Mouse (Mus musculus) intestine, embryonic 15.5 days (tissue): ENCODE results near the gene Svbp. TPM values are rescaled to one million over a fixed set of nuclear protein-coding genes. Genes with fewer than 3 reads are reported as not detected.
A peak's percentile ranks its signal among the peaks of the same experiment; 100 is the strongest.

ENCODE experiments used
- ATAC-seq: fragments of 200-750 bp; cut with Nextera tagmentation; 2 replicates; pipeline ENCODE4 v1.8.0; 2017; ENCODE audit warnings: moderate TSS enrichment, moderate library complexity
- H3K27ac ChIP-seq: fragments of 300-500 bp; sonication (generic); 2 replicates; pipeline ENCODE4 v1.5.1; 2015; ENCODE audit warnings: mild to moderate bottlenecking, inconsistent platforms
- H3K27me3 ChIP-seq: fragments of 300-500 bp; sonication (generic); replicated peaks from 2 replicates; pipeline ENCODE4 v1.6.1; 2015; ENCODE audit warnings: inconsistent platforms
- H3K36me3 ChIP-seq: fragments of 300-500 bp; sonication (generic); 2 replicates; pipeline ENCODE4 v1.6.1; 2015; ENCODE audit warnings: inconsistent platforms
- H3K4me1 ChIP-seq: fragments of 300-500 bp; sonication (generic); replicated peaks from 2 replicates; pipeline ENCODE4 v1.6.1; 2015; ENCODE audit warnings: inconsistent platforms
- H3K4me2 ChIP-seq: fragments of 300-500 bp; sonication (generic); replicated peaks from 2 replicates; pipeline ENCODE4 v1.6.1; 2015; ENCODE audit warnings: mild to moderate bottlenecking, inconsistent platforms
- H3K4me3 ChIP-seq: fragments of 300-500 bp; sonication (generic); replicated peaks from 2 replicates; pipeline ENCODE4 v1.5.1; 2015; ENCODE audit warnings: inconsistent platforms
- H3K9ac ChIP-seq: fragments of 300-500 bp; sonication (generic); 2 replicates; pipeline ENCODE4 v1.6.1; 2015; ENCODE audit warnings: inconsistent platforms
- H3K9me3 ChIP-seq: fragments of 300-500 bp; sonication (generic); 2 replicates; pipeline ENCODE4 v1.6.1; 2016; ENCODE audit warnings: inconsistent platforms
- WGBS: fragments of 180-500 bp; shearing (Covaris S2); methylation state at CpG from one replicate; pipeline ENCODE4 v1.1.7; 2015; 5-methylcytosine and 5-hydroxymethylcytosine counted together
- polyA plus RNA-seq: library from polyadenylated mRNA; unstranded; fragments of >200 nt; fragmentation: Nextera tagmentation; extraction: Ambion mirVana; gene quantifications from 2 replicates; pipeline ENCODE4 v1.2.1, GENCODE M21; 2015

Svbp gene
- polyA plus RNA-seq, 1 experiment from 2014 or later, result 116 TPM

GRCm38 (mm10) chr4:119173851-119174453, 21.2 kb upstream of the Svbp start, which contains the start of gene Zfp691:
TSS of gene Zfp691 (minus strand) at chr4:119174195.
- H3K36me3 ChIP-seq, result peaks cover 7% of the 10 kb centered on the region; the same call in 1 of the 2 replicates
- H3K4me1 ChIP-seq, result peaks cover 10% of the 10 kb centered on the region
- no peaks in the 10 kb centered on the region for H3K27me3 ChIP-seq
- peak within 1 kb of the TSS; percentile 76 for H3K4me3 ChIP-seq
- peak within 1 kb of the TSS; percentile 79 for H3K9ac ChIP-seq
- peak within 1 kb of the TSS; percentile 81 for H3K4me2 ChIP-seq
- H3K9me3 ChIP-seq, result no peaks in the 10 kb centered on the region
- peak; percentile 100 for ATAC-seq
- H3K27ac ChIP-seq, result peak within 1 kb of the TSS; percentile 42
- whole genome bisulfite sequencing, result under 1% methylated on average over 40 of the region's 40 CpGs

GRCm38 (mm10) chr4:119177702-119178101, 17.4 kb upstream of the Svbp start:
- Histone ChIP-seq H3K4me1 (peaks cover 6% of the 10 kb centered on the region), H3K4me2 (no peak overlapping the region), H3K9ac (no peak overlapping the region), H3K4me3 (no peak overlapping the region), H3K9me3 (no peaks in the 10 kb centered on the region), H3K27ac (no peak overlapping the region), H3K36me3 (no peaks in the 10 kb centered on the region), H3K27me3 (no peaks in the 10 kb centered on the region)
- 77% methylated on average over 5 of the region's 5 CpGs for WGBS
- no peak for ATAC-seq

- Histone ChIP-seq H3K9me3 (no peaks in the 10 kb centered on the region), H3K4me2 (no peak overlapping the region), H3K27me3 (no peaks in the 10 kb centered on the region), H3K9ac (no peak overlapping the region), H3K27ac (no peak overlapping the region), H3K4me1 (no peaks in the 10 kb centered on the region), H3K4me3 (no peak overlapping the region), H3K36me3 (no peaks in the 10 kb centered on the region)
- 63% methylated on average over 18 of the region's 18 CpGs for WGBS
- ATAC-seq, result no peak
Measured at GRCm38 (mm10) chr4:119178331-119178730, 16.8 kb upstream of the Svbp start.

GRCm38 (mm10) chr4:119180133-119180707, 14.9 kb upstream of the Svbp start:
- no peak overlapping the region for H3K9ac ChIP-seq
- H3K4me3 ChIP-seq, result no peak overlapping the region
- H3K36me3 ChIP-seq, result no peaks in the 10 kb centered on the region
- no peaks in the 10 kb centered on the region for H3K27me3 ChIP-seq
- no peak overlapping the region for H3K4me2 ChIP-seq
- no peak for ATAC-seq
- H3K4me1 ChIP-seq, result no peaks in the 10 kb centered on the region
- WGBS, result 46% methylated on average over 4 of the region's 4 CpGs
- H3K27ac ChIP-seq, result no peak overlapping the region
- no peaks in the 10 kb centered on the region for H3K9me3 ChIP-seq

- H3K4me2 ChIP-seq, result no peak overlapping the region
- ATAC-seq, result no peak
- H3K27me3 ChIP-seq, result no peaks in the 10 kb centered on the region
- 79% methylated on average over 9 of the region's 9 CpGs for whole genome bisulfite sequencing
- H3K9me3 ChIP-seq, result no peaks in the 10 kb centered on the region
- no peak overlapping the region for H3K27ac ChIP-seq
- H3K4me1 ChIP-seq, result no peaks in the 10 kb centered on the region
- H3K36me3 ChIP-seq, result no peaks in the 10 kb centered on the region
- H3K9ac ChIP-seq, result no peak overlapping the region
- H3K4me3 ChIP-seq, result no peak overlapping the region
Measured at GRCm38 (mm10) chr4:119181456-119181855, 13.7 kb upstream of the Svbp start.

GRCm38 (mm10) chr4:119183525-119183924, 11.6 kb upstream of the Svbp start:
- Histone ChIP-seq H3K9ac (no peak overlapping the region), H3K4me3 (no peak overlapping the region), H3K36me3 (no peaks in the 10 kb centered on the region), H3K27me3 (no peaks in the 10 kb centered on the region), H3K27ac (no peak overlapping the region), H3K9me3 (no peaks in the 10 kb centered on the region), H3K4me1 (no peaks in the 10 kb centered on the region), H3K4me2 (no peak overlapping the region)
- WGBS, result 31% methylated on average over 1 of the region's 1 CpGs
- no peak for ATAC-seq

- WGBS, result 82% methylated on average over 4 of the region's 4 CpGs
- no peak overlapping the region for H3K4me3 ChIP-seq
- no peaks in the 10 kb centered on the region for H3K9me3 ChIP-seq
- H3K9ac ChIP-seq, result no peak overlapping the region
- no peak for ATAC-seq
- no peak overlapping the region for H3K4me2 ChIP-seq
- H3K36me3 ChIP-seq, result no peaks in the 10 kb centered on the region
- no peak overlapping the region for H3K27ac ChIP-seq
- H3K27me3 ChIP-seq, result no peaks in the 10 kb centered on the region
- H3K4me1 ChIP-seq, result no peaks in the 10 kb centered on the region
Measured at GRCm38 (mm10) chr4:119185771-119186170, 9.3 kb upstream of the Svbp start.

GRCm38 (mm10) chr4:119188060-119188785, 6.9 kb upstream of the Svbp start:
- no peak for ATAC-seq
- H3K9ac ChIP-seq, result no peak overlapping the region

GRCm38 (mm10) chr4:119189392-119189791, 5.7 kb upstream of the Svbp start:
- Histone ChIP-seq H3K9ac (no peak overlapping the region), H3K27ac (no peak overlapping the region), H3K4me1 (no peaks in the 10 kb centered on the region), H3K9me3 (no peaks in the 10 kb centered on the region), H3K36me3 (no peaks in the 10 kb centered on the region), H3K4me3 (no peak overlapping the region), H3K4me2 (no peak overlapping the region), H3K27me3 (no peaks in the 10 kb centered on the region)
- WGBS, result 77% methylated on average over 6 of the region's 6 CpGs
- ATAC-seq, result no peak

More at GRCm38 (mm10) chr4:119188060-119188785, 6.9 kb upstream of the Svbp start:
- H3K27me3 ChIP-seq, result no peaks in the 10 kb centered on the region
- no peak overlapping the region for H3K27ac ChIP-seq
- no peak overlapping the region for H3K4me3 ChIP-seq
- no peak overlapping the region for H3K4me2 ChIP-seq
- H3K9me3 ChIP-seq, result no peaks in the 10 kb centered on the region
- H3K4me1 ChIP-seq, result no peaks in the 10 kb centered on the region
- WGBS, result 36% methylated on average over 11 of the region's 11 CpGs
- H3K36me3 ChIP-seq, result no peaks in the 10 kb centered on the region

GRCm38 (mm10) chr4:119189864-119190263, 5.2 kb upstream of the Svbp start, which contains the start of gene Ermap:
TSS of gene Ermap (minus strand) at chr4:119190011.
- no peaks in the 10 kb centered on the region for H3K4me1 ChIP-seq
- no peak within 1 kb of the TSS for H3K9ac ChIP-seq
- H3K4me3 ChIP-seq, result no peak within 1 kb of the TSS
- no peak; the same call in 1 of the 2 replicates for ATAC-seq
- no peak within 1 kb of the TSS for H3K4me2 ChIP-seq
- H3K27me3 ChIP-seq, result no peaks in the 10 kb centered on the region
- H3K9me3 ChIP-seq, result no peaks in the 10 kb centered on the region
- WGBS, result 63% methylated on average over 6 of the region's 6 CpGs
- no peak within 1 kb of the TSS for H3K27ac ChIP-seq
- H3K36me3 ChIP-seq, result no peaks in the 10 kb centered on the region

- no peaks in the 10 kb centered on the region for H3K4me1 ChIP-seq
- H3K36me3 ChIP-seq, result no peaks in the 10 kb centered on the region
- no peaks in the 10 kb centered on the region for H3K27me3 ChIP-seq
- no peak overlapping the region for H3K9ac ChIP-seq
- 74% methylated on average over 8 of the region's 8 CpGs for WGBS
- H3K4me3 ChIP-seq, result no peak overlapping the region
- H3K27ac ChIP-seq, result no peak overlapping the region
- ATAC-seq, result no peak
- H3K9me3 ChIP-seq, result no peaks in the 10 kb centered on the region
- H3K4me2 ChIP-seq, result no peak overlapping the region
Measured at GRCm38 (mm10) chr4:119190618-119191017, 4.5 kb upstream of the Svbp start.

- no peak overlapping the region for H3K27ac ChIP-seq
- H3K27me3 ChIP-seq, result no peaks in the 10 kb centered on the region
- no peaks in the 10 kb centered on the region for H3K36me3 ChIP-seq
- no peaks in the 10 kb centered on the region for H3K9me3 ChIP-seq
- WGBS, result 56% methylated on average over 3 of the region's 3 CpGs
- H3K9ac ChIP-seq, result no peak overlapping the region
- peaks cover 3% of the 10 kb centered on the region; the same call in 1 of the 2 replicates for H3K4me1 ChIP-seq
- H3K4me2 ChIP-seq, result no peak overlapping the region
- no peak for ATAC-seq
- H3K4me3 ChIP-seq, result no peak overlapping the region
Measured at GRCm38 (mm10) chr4:119191273-119191672, 3.8 kb upstream of the Svbp start.
